Mouse (Mus musculus) testis, adult 2 months (tissue): ENCODE measurements around the gene Hnrnpdl.

Source experiments
- CTCF ChIP-seq: fragments of 200-500 bp; IDR thresholded peaks from 2 replicates; pipeline ENCODE4 v1.5.1; 2012; ENCODE audit warnings: low read depth, mild to moderate bottlenecking, inconsistent platforms, low read length, moderate library complexity; ENCODE audit not compliant: control insufficient read depth, insufficient read depth, insufficient replicate concordance
- POLR2A ChIP-seq: fragments of 200-500 bp; IDR thresholded peaks from 2 replicates; pipeline ENCODE4 v1.6.1; 2012; ENCODE audit warnings: low read depth, mild to moderate bottlenecking, inconsistent platforms, low read length, moderate library complexity; ENCODE audit not compliant: control insufficient read depth

- TF ChIP-seq CTCF = no peak
- TF ChIP-seq POLR2A = no peak
Observed at GRCm38 (mm10) chr5:100047143-100047640, 7.7 kb upstream of the Hnrnpdl start.
